Mouse (Mus musculus): ENCODE results near the gene Prss43.

DNA sequence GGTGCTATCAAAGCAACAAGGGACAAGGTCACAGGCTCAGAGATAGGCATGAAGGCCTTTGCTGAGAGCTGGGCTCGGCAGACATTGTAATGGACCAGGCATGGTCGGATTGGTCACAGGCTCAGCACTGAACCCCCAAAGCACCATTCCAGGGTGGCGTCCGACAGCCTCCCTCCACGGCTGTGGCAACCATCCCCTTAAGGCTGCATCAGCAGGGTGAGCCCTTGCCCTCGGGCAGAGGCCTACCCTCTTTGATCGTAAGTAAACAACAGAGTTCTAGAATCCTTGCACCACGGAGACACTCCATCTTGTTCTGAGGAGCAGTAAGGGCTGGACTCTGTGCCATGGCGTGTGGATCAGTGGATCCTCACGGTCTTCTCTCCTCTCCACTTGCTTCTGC is 17.7 kb downstream of the Prss43 start, which contains the start of gene Prss46:
- TF ChIP-seq FLI1 (IDR thresholded peaks at IDR 0.05; ENCODE audit: low read length) (no peak), GATA1 (IDR thresholded peaks at IDR 0.05; ENCODE audit: borderline replicate concordance, low read length) (no peak)

All from megakaryocyte, embryonic 14.5 days (primary cell).